Mouse (Mus musculus): ENCODE results near the gene Gm20431. TPM values are rescaled to one million over a fixed set of nuclear protein-coding genes. Genes with fewer than 3 reads are reported as not detected.

Gm20431 gene
- total RNA-seq, 2 experiments from 2014 or later = 14.0 to 20.7 TPM

- intact Hi-C loops (cut with DNase I) = no loop called here
- DNase-seq = no peak
These were observed 76.0 kb downstream of the Gm20431 start for GRCm38 (mm10) chr2:167585273-167585672.

GRCm38 (mm10) chr2:167583161-167583952 is 77.9 kb downstream of the Gm20431 start:
- no peak for DNase-seq
- intact Hi-C loops (cut with DNase I) = no loop called here

GRCm38 (mm10) chr2:167578521-167578920 is 82.8 kb downstream of the Gm20431 start:
- intact Hi-C loops (cut with DNase I) = no loop called here
- no peak for DNase-seq

- DNase-seq = no peak
- intact Hi-C loops (cut with DNase I) = no loop called here
These were observed 84.0 kb downstream of the Gm20431 start for GRCm38 (mm10) chr2:167577186-167577785.

GRCm38 (mm10) chr2:167576121-167576620 is 85.1 kb downstream of the Gm20431 start:
- intact Hi-C loops (cut with DNase I) = no loop called here
- DNase-seq = no peak

- intact Hi-C loops (cut with DNase I) = no loop called here
- no peak for DNase-seq
These were observed 85.7 kb downstream of the Gm20431 start for GRCm38 (mm10) chr2:167575581-167575980.

GRCm38 (mm10) chr2:167574814-167575213 is 86.5 kb downstream of the Gm20431 start:
- peak; percentile 74 to 82 for DNase-seq
- intact Hi-C loops (cut with DNase I) = no loop called here

GRCm38 (mm10) chr2:167571442-167572220 is 89.7 kb downstream of the Gm20431 start:
- intact Hi-C loops (cut with DNase I) = no loop called here

GRCm38 (mm10) chr2:167570815-167571214 is 90.5 kb downstream of the Gm20431 start:
- intact Hi-C loops (cut with DNase I) = no loop called here
- DNase-seq = no peak

More at GRCm38 (mm10) chr2:167571442-167572220, 89.7 kb downstream of the Gm20431 start:
- no peak for DNase-seq

GRCm38 (mm10) chr2:167569934-167570651 is 91.2 kb downstream of the Gm20431 start:
- intact Hi-C loops (cut with DNase I) = no loop called here
- peak; percentile 80 to 86 for DNase-seq

GRCm38 (mm10) chr2:167568112-167568511 is 93.2 kb downstream of the Gm20431 start:
- DNase-seq = no peak
- intact Hi-C loops (cut with DNase I) = no loop called here

- intact Hi-C loops (cut with DNase I) = loop anchor here (2.0 kb wide), 2 partner anchors 19 to 29 kb away; no protein-coding TSS in a partner anchor
- peak; percentile 71 to 77 for DNase-seq
These were observed 95.6 kb downstream of the Gm20431 start for GRCm38 (mm10) chr2:167565682-167566081.

- intact Hi-C loops (cut with DNase I) = loop anchor here (2.0 kb wide), 2 partner anchors 18 to 30 kb away; no protein-coding TSS in a partner anchor
These were observed 96.0 kb downstream of the Gm20431 start for GRCm38 (mm10) chr2:167565312-167565656.

GRCm38 (mm10) chr2:167564551-167565311 is 96.6 kb downstream of the Gm20431 start:
- intact Hi-C loops (cut with DNase I) = loop anchor here (2.0 kb wide), 2 partner anchors 18 to 30 kb away; no protein-coding TSS in a partner anchor

More at GRCm38 (mm10) chr2:167565312-167565656, 96.0 kb downstream of the Gm20431 start:
- DNase-seq = no peak

GRCm38 (mm10) chr2:167563703-167564102 is 97.6 kb downstream of the Gm20431 start:
- intact Hi-C loops (cut with DNase I) = loop anchor here (2.0 kb wide), 2 partner anchors 17 to 31 kb away; no protein-coding TSS in a partner anchor
- DNase-seq = no peak

More at GRCm38 (mm10) chr2:167564551-167565311, 96.6 kb downstream of the Gm20431 start:
- no peak for DNase-seq

- intact Hi-C loops (cut with DNase I) = no loop called here
- DNase-seq = no peak
These were observed 98.3 kb downstream of the Gm20431 start for GRCm38 (mm10) chr2:167563035-167563434.

GRCm38 (mm10) chr2:167562101-167562500 is 99.2 kb downstream of the Gm20431 start:
- intact Hi-C loops (cut with DNase I) = no loop called here
- peak in 1 of 2 experiments; percentile 49 for DNase-seq

- no peak for DNase-seq
- intact Hi-C loops (cut with DNase I) = no loop called here
These were observed 101.9 kb downstream of the Gm20431 start for GRCm38 (mm10) chr2:167559413-167559812.
